ENCODE assay signal across 7 mouse cellular contexts in the genomic region with DNA sequence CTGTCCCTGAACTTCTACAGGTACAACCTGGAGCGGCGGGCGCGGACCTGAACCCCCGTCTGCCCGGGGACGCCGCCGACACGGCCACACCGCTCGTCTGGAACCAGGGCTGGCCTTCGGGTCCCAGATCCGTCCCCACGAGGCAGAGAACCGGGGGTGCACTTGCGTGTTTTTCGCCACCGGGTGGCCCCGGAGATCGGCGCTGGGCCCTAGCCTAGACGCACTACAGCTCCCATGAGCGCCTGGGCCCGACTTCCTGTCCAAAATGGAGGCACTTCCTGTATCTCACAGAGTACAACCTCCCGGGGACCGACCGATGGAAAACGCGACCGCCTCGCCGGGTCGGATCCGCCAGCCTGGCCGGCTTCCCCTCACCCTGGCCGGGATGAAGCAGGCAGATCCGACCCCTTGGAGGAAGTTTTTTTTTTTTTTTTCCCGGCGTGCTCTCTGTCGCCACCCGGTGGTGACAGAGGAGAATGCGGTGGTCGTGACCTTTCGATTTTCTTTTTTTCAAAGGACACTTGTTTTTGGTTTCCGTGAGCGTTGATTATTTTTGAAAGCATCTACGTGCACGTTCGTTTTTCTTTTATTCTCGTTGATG. TPM values are rescaled to one million over a fixed set of nuclear protein-coding genes. Genes with fewer than 3 reads are reported as not detected.
DNase-seq lines count a peak whose midpoint lies in the region; ATAC-seq lines count a peak whose summit lies in the region.
"Not testable (repeated sequence)": the region's sequence is repeated elsewhere in the genome, so short reads cannot be mapped to it uniquely, and the experiment has no call there.

No protein-coding gene starts in this region.

- not testable (repeated sequence) for H3K9ac ChIP-seq in embryonic facial prominence, embryonic 12.5 days; midbrain, embryonic 12.5 days (replicated peaks)

- peaks cover 41% of the 10 kb centered on the region for H3K36me3 ChIP-seq in embryonic facial prominence, embryonic 12.5 days
- peaks cover 50% of the 10 kb centered on the region for H3K36me3 ChIP-seq in limb, embryonic 10.5 days
- peaks cover 40% of the 10 kb centered on the region for H3K36me3 ChIP-seq in midbrain, embryonic 12.5 days

- H3K9me3 ChIP-seq in embryonic facial prominence, embryonic 12.5 days = peaks cover 39% of the 10 kb centered on the region
- H3K9me3 ChIP-seq in limb, embryonic 10.5 days (replicated peaks) = peaks cover 36% of the 10 kb centered on the region
- H3K9me3 ChIP-seq in midbrain, embryonic 12.5 days = peaks cover 46% of the 10 kb centered on the region

- ATAC-seq in embryonic facial prominence, embryonic 12.5 days (ENCODE audit: insufficient number of reproducible peaks, insufficient read depth, low FRiP score, low TSS enrichment) = peak; percentile 93
- ATAC-seq in midbrain, embryonic 12.5 days (ENCODE audit: low FRiP score, low read depth) = peak; percentile 90

- peak overlapping the region; percentile 16; the same call in 1 of the 2 replicates for H3K4me3 ChIP-seq in embryonic facial prominence, embryonic 12.5 days
- peak overlapping the region; percentile 11; the same call in 1 of the 2 replicates for H3K4me3 ChIP-seq in limb, embryonic 10.5 days
- peak overlapping the region; percentile 14 for H3K4me3 ChIP-seq in midbrain, embryonic 12.5 days

- WGBS in embryonic facial prominence, embryonic 12.5 days = 62% methylated on average over 51 of the region's 51 CpGs
- 67% methylated on average over 51 of the region's 51 CpGs for WGBS in limb, embryonic 10.5 days
- 63% methylated on average over 51 of the region's 51 CpGs for WGBS in midbrain, embryonic 12.5 days

- not testable (repeated sequence) for H3K4me2 ChIP-seq in embryonic facial prominence, embryonic 12.5 days (replicated peaks)
- peak overlapping the region; percentile 10 for H3K4me2 ChIP-seq in midbrain, embryonic 12.5 days (replicated peaks)

- H3K4me1 ChIP-seq in embryonic facial prominence, embryonic 12.5 days; limb, embryonic 10.5 days; midbrain, embryonic 12.5 days: not testable (repeated sequence)

- peak; percentile 84 for DNase-seq in adrenal gland, postnatal 10 days
- DNase-seq in heart, adult 18-20 months = peak; percentile 87 to 100
- DNase-seq in kidney, adult 18-20 months = peak; percentile 98
- DNase-seq in limb, embryonic 10.5 days (ENCODE audit: low spot score) = peak; percentile 90
- DNase-seq in spleen, adult 12 weeks (ENCODE audit: low spot score) = peak; percentile 72

- H3K27ac ChIP-seq in embryonic facial prominence, embryonic 12.5 days = peak overlapping the region; percentile 14; the same call in 1 of the 2 replicates
- not testable (repeated sequence) for H3K27ac ChIP-seq in limb, embryonic 10.5 days
- H3K27ac ChIP-seq in midbrain, embryonic 12.5 days (replicated peaks) = peak overlapping the region; percentile 58

- H3K27me3 ChIP-seq in embryonic facial prominence, embryonic 12.5 days; limb, embryonic 10.5 days (ENCODE audit: low read depth, poor library complexity, severe bottlenecking); midbrain, embryonic 12.5 days: not testable (repeated sequence)

RNA-seq across cellular contexts. Expression of a gene that starts 10.1 kb away (rescaled TPM):
- not detected for total RNA-seq in adrenal gland, postnatal 10 days (2021)
- not detected in 2 replicates for polyA plus RNA-seq in embryonic facial prominence, embryonic 12.5 days (2016; fragmentation: Nextera tagmentation; extraction: Ambion mirVana)
- total RNA-seq in heart, adult 18-20 months (2021) = not detected
- not detected in 2 replicates for polyA plus RNA-seq in limb, embryonic 10.5 days (2016; fragmentation: Nextera tagmentation; extraction: Ambion mirVana)
- polyA plus RNA-seq in midbrain, embryonic 12.5 days (2016; fragmentation: Nextera tagmentation; extraction: Ambion mirVana) = not detected in 2 replicates

RNA-seq across cellular contexts. Expression of a gene that starts 40.1 kb away (rescaled TPM):
- not detected for total RNA-seq in adrenal gland, postnatal 10 days (2021)
- not detected in 2 replicates for polyA plus RNA-seq in embryonic facial prominence, embryonic 12.5 days (2016; fragmentation: Nextera tagmentation; extraction: Ambion mirVana)
- not detected for total RNA-seq in heart, adult 18-20 months (2021)
- not detected in 2 replicates for polyA plus RNA-seq in limb, embryonic 10.5 days (2016; fragmentation: Nextera tagmentation; extraction: Ambion mirVana)
- polyA plus RNA-seq in midbrain, embryonic 12.5 days (2016; fragmentation: Nextera tagmentation; extraction: Ambion mirVana) = not detected in 2 replicates
